Mouse (Mus musculus): ENCODE results near the gene Gpr55.

Gpr55 gene

GRCm38 (mm10) chr1:85957942-85958619 lies 2.7 kb downstream of the Gpr55 start:
- DNase-seq (ENCODE audit: low read depth, low spot score), result no peak

GRCm38 (mm10) chr1:85957290-85957689 lies 3.5 kb downstream of the Gpr55 start:
- DNase-seq (ENCODE audit: low read depth, low spot score), result no peak

GRCm38 (mm10) chr1:85955150-85955549 lies 5.7 kb downstream of the Gpr55 start:
- no peak for DNase-seq (ENCODE audit: low read depth, low spot score)

GRCm38 (mm10) chr1:85949085-85949684 lies 11.6 kb downstream of the Gpr55 start:
- DNase-seq (ENCODE audit: low read depth, low spot score), result no peak

DNA sequence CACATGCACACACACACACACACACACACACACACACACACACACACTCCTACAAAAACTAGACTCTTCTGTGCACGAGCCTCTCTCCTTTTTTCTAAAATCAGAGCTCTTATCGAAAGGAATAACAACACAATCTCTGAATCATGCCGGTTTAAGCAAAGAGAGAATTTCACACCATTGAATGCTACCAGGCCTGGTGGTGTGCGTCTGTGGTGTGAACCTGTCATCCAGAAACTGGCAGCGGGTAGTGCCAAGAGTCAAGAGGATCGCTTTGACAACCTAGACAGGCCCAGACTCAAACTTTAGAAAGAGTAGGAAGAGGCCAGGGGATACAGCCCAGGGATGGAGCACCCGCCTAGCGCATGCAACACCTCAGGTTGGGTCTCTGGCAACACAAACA lies 18.5 kb downstream of the Gpr55 start:
- no peak for DNase-seq (ENCODE audit: low read depth, low spot score)

- no peak for DNase-seq (ENCODE audit: low read depth, low spot score)
Measured at GRCm38 (mm10) chr1:85937323-85937722, 23.5 kb downstream of the Gpr55 start.

- no peak for DNase-seq (ENCODE audit: low read depth, low spot score)
Measured at GRCm38 (mm10) chr1:85936265-85936664, 24.5 kb downstream of the Gpr55 start.

- peak; percentile 71 for DNase-seq (ENCODE audit: low read depth, low spot score)
Measured at GRCm38 (mm10) chr1:85935148-85935852, 25.5 kb downstream of the Gpr55 start.

- DNase-seq (ENCODE audit: low read depth, low spot score), result no peak
Measured at GRCm38 (mm10) chr1:85934560-85934959, 26.2 kb downstream of the Gpr55 start.

- DNase-seq (ENCODE audit: low read depth, low spot score), result peak; percentile 80
Measured at GRCm38 (mm10) chr1:85933631-85934465, 27.0 kb downstream of the Gpr55 start.

DNA sequence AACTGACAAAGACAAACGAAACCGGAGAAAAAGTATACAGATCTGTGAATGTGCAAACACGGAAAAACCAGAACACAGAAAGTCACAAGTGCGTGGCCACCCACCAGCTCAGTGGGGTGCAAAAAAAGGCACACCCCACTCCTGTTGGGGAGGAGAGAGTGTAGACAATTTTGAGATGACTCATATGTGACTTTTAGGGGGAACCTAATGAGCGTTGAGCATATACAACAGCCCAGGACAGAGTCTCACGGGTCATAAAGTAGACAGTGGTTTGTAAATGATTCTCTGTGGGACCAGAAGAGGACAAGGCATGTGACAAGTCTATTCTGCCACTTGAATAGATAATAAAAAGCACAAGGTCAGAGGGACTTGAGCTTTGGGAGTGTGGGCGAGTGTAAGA lies 27.6 kb downstream of the Gpr55 start:
- peak; percentile 39 for DNase-seq (ENCODE audit: low read depth, low spot score)

- DNase-seq (ENCODE audit: low read depth, low spot score), result no peak
Measured at GRCm38 (mm10) chr1:85931170-85931569, 29.6 kb downstream of the Gpr55 start.

GRCm38 (mm10) chr1:85929406-85929805 lies 31.4 kb downstream of the Gpr55 start:
- no peak for DNase-seq (ENCODE audit: low read depth, low spot score)

GRCm38 (mm10) chr1:85928688-85929065 lies 32.1 kb downstream of the Gpr55 start:
- no peak for DNase-seq (ENCODE audit: low read depth, low spot score)

- DNase-seq (ENCODE audit: low read depth, low spot score), result peak; percentile 48
Measured at GRCm38 (mm10) chr1:85928057-85928687, 32.6 kb downstream of the Gpr55 start, which contains the start of gene 4933407L21Rik. Gene 4933407L21Rik (plus strand): TSS chr1:85928483.

DNA sequence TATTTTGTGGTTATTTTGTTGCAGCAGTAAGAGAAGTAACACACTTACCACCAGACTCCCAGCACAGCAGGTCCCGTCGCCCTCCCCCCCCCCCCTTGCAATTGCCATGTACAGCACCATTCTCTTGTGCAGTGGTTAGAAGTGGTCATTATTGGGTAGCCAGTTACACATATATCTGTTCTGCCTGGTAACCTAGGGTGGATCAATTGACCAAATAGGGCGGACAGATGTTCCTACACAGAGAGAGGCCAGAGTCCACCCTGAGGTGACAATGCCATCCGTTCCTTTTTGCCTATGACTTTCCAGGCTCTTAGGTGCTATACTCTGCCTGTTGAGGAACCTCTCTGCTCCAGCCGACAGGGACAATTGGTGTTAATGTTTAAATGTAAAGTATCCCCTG lies 35.6 kb downstream of the Gpr55 start:
- DNase-seq (ENCODE audit: low read depth, low spot score), result no peak

- no peak for DNase-seq (ENCODE audit: low read depth, low spot score)
Measured at GRCm38 (mm10) chr1:85922865-85923211, 38.0 kb downstream of the Gpr55 start.

DNA sequence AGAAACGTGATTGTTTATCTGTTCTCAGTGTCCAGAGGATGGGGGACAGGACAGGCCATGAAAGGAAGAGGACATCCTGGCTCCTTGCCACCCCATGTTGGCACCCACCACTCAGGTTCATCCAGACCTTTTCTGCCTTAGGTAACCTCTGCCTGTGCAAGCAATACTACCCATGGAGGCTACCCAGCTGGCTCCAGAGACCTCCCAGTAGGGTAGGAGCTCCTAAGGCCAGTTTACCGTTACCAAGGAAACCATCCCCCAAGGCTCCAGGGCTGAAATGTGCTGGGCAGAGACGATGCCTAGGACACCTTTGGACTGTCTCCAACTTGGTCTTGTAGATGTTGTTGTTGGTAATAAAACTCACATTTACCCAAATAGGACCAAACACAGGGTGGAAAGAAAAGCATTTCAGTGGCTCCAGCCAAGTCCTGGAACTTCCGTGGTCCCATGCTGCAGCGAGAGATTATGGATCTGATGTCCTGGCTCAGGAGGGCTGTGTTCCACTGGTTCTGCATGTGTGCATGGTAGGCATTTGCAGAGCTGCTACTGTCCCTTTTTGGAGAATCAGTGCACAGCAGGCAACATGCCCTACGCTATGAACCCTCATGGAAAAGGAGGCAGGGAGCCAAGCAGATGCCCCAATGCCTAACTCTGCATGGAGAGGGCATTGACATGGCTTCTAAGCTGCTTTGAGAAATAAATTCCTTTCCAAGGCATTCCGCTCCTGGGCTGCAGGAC lies 38.5 kb downstream of the Gpr55 start:
- DNase-seq (ENCODE audit: low read depth, low spot score), result no peak

GRCm38 (mm10) chr1:85921725-85922124 lies 39.1 kb downstream of the Gpr55 start:
- no peak for DNase-seq (ENCODE audit: low read depth, low spot score)

GRCm38 (mm10) chr1:85919621-85920020 lies 41.2 kb downstream of the Gpr55 start:
- DNase-seq (ENCODE audit: low read depth, low spot score), result no peak
